Mouse (Mus musculus) spleen, adult 2 months (tissue): ENCODE measurements around the gene Coil.

Source experiments
- CTCF ChIP-seq: fragments of 200-500 bp; IDR thresholded peaks from 2 replicates; pipeline ENCODE4 v1.5.1; 2011; ENCODE audit warnings: mild to moderate bottlenecking, inconsistent platforms; ENCODE audit not compliant: insufficient read depth, insufficient read length, insufficient replicate concordance; ENCODE audit errors: extremely low read depth
- POLR2A ChIP-seq: fragments of 200-500 bp; IDR thresholded peaks from 2 replicates; pipeline ENCODE4 v1.6.1; 2011; ENCODE audit warnings: low read depth, low read length, inconsistent platforms

DNA sequence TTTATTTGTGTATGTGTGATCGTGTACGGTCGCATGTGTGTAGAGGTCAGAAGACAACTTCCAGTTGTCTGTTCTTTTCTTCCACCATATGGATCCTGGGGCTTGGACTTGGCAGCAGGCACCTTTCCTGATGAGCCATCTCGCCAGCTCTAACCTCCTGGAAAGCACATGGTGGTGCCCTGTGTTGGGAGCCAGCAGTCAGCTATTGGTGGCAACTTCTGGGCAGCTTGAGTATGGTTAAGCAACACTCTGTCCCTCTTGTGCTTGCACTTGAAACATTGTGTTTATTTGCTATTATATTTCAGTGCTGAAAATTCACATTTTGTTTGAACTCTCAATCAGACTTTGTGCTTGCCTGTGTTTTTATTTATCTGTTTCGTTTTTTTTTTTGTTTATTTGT, 18.9 kb downstream of the Coil start:
- TF ChIP-seq CTCF (no peak), POLR2A (no peak)
